Mouse (Mus musculus): ENCODE results near the gene Gstk1.

DNA sequence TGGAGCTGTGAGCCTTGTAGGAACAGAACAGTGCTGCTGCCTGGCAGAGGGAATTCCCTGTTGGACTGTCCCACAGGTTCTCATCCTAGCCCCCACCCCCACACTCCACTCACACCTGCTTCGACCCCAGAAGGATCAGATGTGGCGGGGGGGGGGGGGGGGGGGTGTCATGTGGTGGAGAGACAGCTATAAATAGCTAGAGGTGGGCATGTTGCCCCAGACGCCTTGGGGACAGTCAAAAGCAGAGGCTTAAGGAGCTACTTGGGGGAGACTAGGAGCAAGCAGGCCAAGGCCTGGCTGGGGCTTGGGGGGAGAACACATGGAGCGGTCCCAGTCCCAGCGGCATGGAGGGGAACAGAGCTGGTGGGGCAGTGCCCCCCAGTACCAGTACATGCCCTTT is 40.7 kb downstream of the Gstk1 start, which contains the start of gene Clcn1:
- TF ChIP-seq ZNF384 (IDR thresholded peaks at IDR 0.05; ENCODE audit: low read depth, low read length) (no peak), CHD2 (IDR thresholded peaks at IDR 0.05; ENCODE audit: low read depth, low read length) (no peak), ZC3H11A (IDR thresholded peaks at IDR 0.05; ENCODE audit: borderline replicate concordance, low read depth, low read length) (no peak), HCFC1 (IDR thresholded peaks at IDR 0.05; ENCODE audit: borderline replicate concordance, insufficient read depth, low read length) (no peak), MAFK (IDR thresholded peaks at IDR 0.05; ENCODE audit: insufficient read depth, low read depth, low read length) (no peak)
